Mouse (Mus musculus) heart, postnatal 0 days (tissue): Measurements from ENCODE around the gene Dcps. TPM values are rescaled to one million over a fixed set of nuclear protein-coding genes. Genes with fewer than 3 reads are reported as not detected.

Source experiments
- ATAC-seq: fragments of 200-750 bp; cut with Nextera tagmentation; 2 replicates; pipeline ENCODE4 v1.8.0; 2017; ENCODE audit warnings: low read depth, moderate number of reproducible peaks, moderate library complexity; ENCODE audit not compliant: insufficient read depth
- DNase-seq: peaks from one replicate; pipeline ENCODE4 v3.0.0-alpha.2; 2016; ENCODE audit warnings: low spot score
- H3K27ac ChIP-seq: fragments of 300-500 bp; sonication (generic); 2 replicates; pipeline ENCODE4 v1.5.1; 2014; ENCODE audit warnings: low read depth, mild to moderate bottlenecking
- H3K27me3 ChIP-seq: fragments of 300-500 bp; sonication (generic); 2 replicates; pipeline ENCODE4 v1.6.1; 2014; ENCODE audit warnings: low read length, mixed read lengths; ENCODE audit not compliant: control insufficient read depth, insufficient read depth
- H3K36me3 ChIP-seq: fragments of 300-500 bp; sonication (generic); replicated peaks from 2 replicates; pipeline ENCODE4 v1.6.1; 2014; ENCODE audit warnings: low read length, mixed read lengths; ENCODE audit not compliant: control insufficient read depth, insufficient read depth
- H3K4me1 ChIP-seq: fragments of 300-500 bp; sonication (generic); 2 replicates; pipeline ENCODE4 v1.6.1; 2014; ENCODE audit warnings: antibody characterized with exemption; ENCODE audit not compliant: control insufficient read depth, insufficient read depth
- H3K4me2 ChIP-seq: fragments of 300-500 bp; sonication (generic); 2 replicates; pipeline ENCODE4 v1.6.1; 2014; ENCODE audit warnings: low read depth, mild to moderate bottlenecking, low read length, moderate library complexity
- H3K4me3 ChIP-seq: fragments of 300-500 bp; sonication (generic); 2 replicates; pipeline ENCODE4 v1.5.1; 2014; ENCODE audit warnings: low read depth, low read length
- H3K9ac ChIP-seq: fragments of 300-500 bp; sonication (generic); replicated peaks from 2 replicates; pipeline ENCODE4 v1.6.1; 2014; ENCODE audit warnings: low read depth, low read length, mixed read lengths
- H3K9me3 ChIP-seq: fragments of 300-500 bp; sonication (generic); replicated peaks from 2 replicates; pipeline ENCODE4 v1.6.1; 2016; ENCODE audit warnings: low read length; ENCODE audit not compliant: control insufficient read depth
- CTCF ChIP-seq: IDR thresholded peaks from 2 replicates; pipeline ENCODE4 v1.5.1; 2016; ENCODE audit warnings: antibody characterized with exemption, control low read depth, low read depth
- EP300 ChIP-seq: IDR thresholded peaks from 2 replicates; pipeline ENCODE4 v1.6.1; 2016; ENCODE audit warnings: antibody characterized with exemption, low read depth
- WGBS: fragments of 180-500 bp; shearing (Covaris S2); extraction: QIAGEN DNeasy Blood & Tissue Kit; methylation state at CpG from one replicate; pipeline ENCODE4 v1.1.7; 2014; 5-methylcytosine and 5-hydroxymethylcytosine counted together
- polyA plus RNA-seq: library from polyadenylated mRNA; unstranded; fragments of >200 nt; fragmentation: Nextera tagmentation; extraction: Ambion mirVana; gene quantifications from 2 replicates; pipeline ENCODE4 v1.2.1, GENCODE M21; 2015
- total RNA-seq: library from RNA; depleted of rRNA; stranded (reverse); fragments of >200 nt; gene quantifications from 2 replicates; pipeline ENCODE4 v1.2.3, GENCODE M21; 2014; ENCODE audit warnings: low replicate concordance; rRNA removed

Dcps gene
- total and polyA plus RNA-seq, 2 experiments from 2014 or later, result 34.9 to 36.4 TPM

GRCm38 (mm10) chr9:35097901-35098300, 78.0 kb downstream of the Dcps start:
- no peak for DNase-seq

GRCm38 (mm10) chr9:35095726-35096125, 80.1 kb downstream of the Dcps start:
- no peak overlapping the region for H3K4me3 ChIP-seq
- no peaks in the 10 kb centered on the region for H3K9me3 ChIP-seq
- H3K4me2 ChIP-seq, result no peak overlapping the region
- no peak for ATAC-seq
- no peak for TF ChIP-seq EP300
- no peak for TF ChIP-seq CTCF
- 66% methylated on average over 1 of the region's 1 CpGs for WGBS
- H3K27me3 ChIP-seq, result no peaks in the 10 kb centered on the region
- H3K9ac ChIP-seq, result no peak overlapping the region
- DNase-seq, result peak; percentile 2
- no peaks in the 10 kb centered on the region for H3K36me3 ChIP-seq
- no peaks in the 10 kb centered on the region for H3K4me1 ChIP-seq
- H3K27ac ChIP-seq, result no peak overlapping the region

More at GRCm38 (mm10) chr9:35097901-35098300, 78.0 kb downstream of the Dcps start:
- Histone ChIP-seq H3K9me3 (no peaks in the 10 kb centered on the region), H3K4me2 (no peak overlapping the region), H3K4me3 (no peak overlapping the region), H3K27me3 (no peaks in the 10 kb centered on the region), H3K36me3 (no peaks in the 10 kb centered on the region), H3K27ac (no peak overlapping the region), H3K4me1 (no peaks in the 10 kb centered on the region), H3K9ac (no peak overlapping the region)
- ATAC-seq, result no peak
- TF ChIP-seq CTCF (no peak), EP300 (no peak)
- WGBS, result 45% methylated on average over 4 of the region's 4 CpGs

- no peak overlapping the region for H3K4me3 ChIP-seq
- no peak overlapping the region for H3K4me2 ChIP-seq
- no peak for DNase-seq
- TF ChIP-seq CTCF (no peak), EP300 (no peak)
- no peak for ATAC-seq
- no peaks in the 10 kb centered on the region for H3K36me3 ChIP-seq
- no peak overlapping the region for H3K27ac ChIP-seq
- no peaks in the 10 kb centered on the region for H3K4me1 ChIP-seq
- H3K9me3 ChIP-seq, result no peaks in the 10 kb centered on the region
- H3K9ac ChIP-seq, result no peak overlapping the region
- no peaks in the 10 kb centered on the region for H3K27me3 ChIP-seq
- WGBS, result 85% methylated on average over 3 of the region's 3 CpGs
Measured at GRCm38 (mm10) chr9:35093350-35093749, 82.5 kb downstream of the Dcps start.

GRCm38 (mm10) chr9:35092904-35093303, 83.0 kb downstream of the Dcps start:
- H3K27ac ChIP-seq, result no peak overlapping the region
- no peak overlapping the region for H3K4me2 ChIP-seq
- 79% methylated on average over 2 of the region's 2 CpGs for WGBS
- H3K9ac ChIP-seq, result no peak overlapping the region
- no peaks in the 10 kb centered on the region for H3K9me3 ChIP-seq
- no peaks in the 10 kb centered on the region for H3K36me3 ChIP-seq
- no peaks in the 10 kb centered on the region for H3K27me3 ChIP-seq
- DNase-seq, result no peak
- no peak overlapping the region for H3K4me3 ChIP-seq
- no peaks in the 10 kb centered on the region for H3K4me1 ChIP-seq
- no peak for ATAC-seq
- TF ChIP-seq CTCF (no peak), EP300 (no peak)

Other genes with a start within 250 kb of the Dcps start
- 37.2 and 37.6 TPM in 2 replicates for gene St3gal4, start 56.8 kb downstream of the Dcps start, total RNA-seq
- 24.8 and 25.2 TPM in 2 replicates for gene St3gal4, start 56.8 kb downstream of the Dcps start, polyA plus RNA-seq
- 39.0 and 77.8 TPM in 2 replicates for gene Srpr, start 24.1 kb upstream of the Dcps start, total RNA-seq
- gene Srpr, start 24.1 kb upstream of the Dcps start, polyA plus RNA-seq, result 90.3 and 90.9 TPM in 2 replicates
- 10.0 and 13.2 TPM in 2 replicates for gene Tirap, start 24.2 kb upstream of the Dcps start, total RNA-seq
- gene Tirap, start 24.2 kb upstream of the Dcps start, polyA plus RNA-seq, result 5.5 TPM in 2 replicates
- gene Foxred1, start 35.0 kb upstream of the Dcps start, total RNA-seq, result 88.0 and 91.5 TPM in 2 replicates
- gene Foxred1, start 35.0 kb upstream of the Dcps start, polyA plus RNA-seq, result 93.1 and 95.9 TPM in 2 replicates
- gene Fam118b, start 91.7 kb upstream of the Dcps start, total RNA-seq, result 8.8 and 19.7 TPM in 2 replicates
- 22.6 and 24.8 TPM in 2 replicates for gene Fam118b, start 91.7 kb upstream of the Dcps start, polyA plus RNA-seq
- gene Rpusd4, start 91.8 kb upstream of the Dcps start, total RNA-seq, result 5.8 and 12.6 TPM in 2 replicates
- gene Rpusd4, start 91.8 kb upstream of the Dcps start, polyA plus RNA-seq, result 14.1 and 17.3 TPM in 2 replicates
- 36.4 and 41.7 TPM in 2 replicates for gene Cdon, start 245.1 kb upstream of the Dcps start, total RNA-seq
- gene Cdon, start 245.1 kb upstream of the Dcps start, polyA plus RNA-seq, result 2.2 and 2.3 TPM in 2 replicates